Mouse (Mus musculus) kidney, postnatal 14 days (tissue): ENCODE measurements around the gene Lin7a.
"Not testable (repeated sequence)": the region's sequence is repeated elsewhere in the genome, so short reads cannot be mapped to it uniquely, and the experiment has no call there.

Source experiments
- DNase-seq: peaks from one replicate; pipeline ENCODE4 v3.0.0; 2022; ENCODE audit warnings: mixed read lengths

Lin7a gene

DNA sequence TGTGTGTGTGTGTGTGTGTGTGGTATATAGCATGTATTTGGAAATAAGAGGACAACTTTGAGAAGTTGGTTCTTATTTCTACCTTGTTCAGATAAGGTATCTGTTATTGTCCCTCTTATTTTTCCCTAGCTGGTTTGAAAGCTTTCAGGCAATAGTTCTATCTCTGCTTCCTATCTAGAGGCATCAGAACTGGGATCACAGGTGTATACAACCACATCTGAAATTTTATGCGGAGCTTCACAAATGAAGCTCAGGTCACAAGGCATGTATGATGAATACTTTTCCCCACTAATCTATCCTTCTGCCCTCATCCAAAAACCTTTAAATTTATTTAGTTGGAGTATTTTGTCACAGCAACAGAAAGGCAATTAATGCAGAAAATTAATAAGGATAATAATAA is 33.8 kb upstream of the Lin7a start:
- DNase-seq: no peak

DNA sequence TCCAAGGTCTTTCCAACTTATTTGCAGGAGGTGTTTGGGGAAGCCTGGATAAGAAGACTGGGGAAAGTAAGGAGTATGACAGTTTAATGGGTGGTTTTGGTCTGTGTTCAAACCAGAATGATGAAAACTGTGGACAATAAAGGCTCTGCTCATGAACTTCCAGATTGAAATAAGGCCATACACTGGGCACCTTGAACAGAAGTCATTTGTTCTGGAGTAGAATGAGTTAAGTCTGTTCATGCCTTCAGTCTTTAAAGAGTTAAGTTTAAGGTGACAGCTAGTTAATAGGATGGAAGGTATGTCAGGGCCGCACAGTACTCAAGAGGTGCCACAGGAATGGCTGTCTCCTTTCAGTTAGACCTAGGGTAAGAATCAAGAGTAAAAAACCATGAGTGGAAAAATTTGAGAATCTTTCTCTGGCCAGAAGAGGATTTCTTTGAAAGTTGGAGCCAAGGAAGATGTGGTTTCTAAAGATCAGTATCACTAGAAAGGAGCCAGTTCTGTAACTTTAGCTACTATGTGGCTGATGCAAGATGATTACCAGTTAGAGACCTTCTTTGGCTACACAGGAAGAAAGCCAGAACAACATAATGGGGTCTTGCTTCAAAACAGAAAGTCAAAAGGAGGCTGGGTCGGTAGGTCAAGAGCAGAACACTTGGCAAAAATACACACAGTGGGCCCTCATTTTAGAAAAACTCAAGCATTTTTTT is 33.2 kb upstream of the Lin7a start:
- DNase-seq: no peak

DNA sequence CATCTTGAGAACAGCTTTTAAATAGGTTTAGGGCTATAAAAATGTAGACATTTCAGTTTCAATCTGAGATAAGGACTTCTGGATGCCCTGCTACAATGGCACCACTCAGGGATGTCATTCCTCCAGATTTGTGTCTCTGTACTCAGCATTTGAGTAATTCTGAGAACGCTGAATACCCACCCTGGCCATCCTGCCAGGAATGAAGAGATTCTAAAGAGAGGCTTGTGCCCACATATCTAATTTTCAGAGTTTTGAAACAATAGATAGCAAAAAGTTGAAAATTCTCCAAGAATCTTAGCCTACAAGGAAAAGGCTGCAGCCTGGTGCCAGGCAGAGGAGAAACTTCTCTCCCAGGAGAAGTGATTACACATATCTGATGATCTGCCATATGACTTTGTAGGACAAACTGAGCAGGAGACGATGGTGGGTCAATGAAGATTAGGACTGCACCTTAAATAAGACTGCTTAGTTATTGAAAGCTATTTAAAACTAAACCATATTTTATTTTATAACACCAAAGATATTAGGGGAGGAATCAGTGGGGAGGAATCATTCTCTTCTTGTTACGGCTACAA is 32.5 kb upstream of the Lin7a start:
- DNase-seq: no peak

- no peak for DNase-seq
Measured at GRCm38 (mm10) chr10:107239651-107240330, 31.7 kb upstream of the Lin7a start.

- no peak for DNase-seq
Measured at GRCm38 (mm10) chr10:107240446-107240845, 31.0 kb upstream of the Lin7a start.

DNA sequence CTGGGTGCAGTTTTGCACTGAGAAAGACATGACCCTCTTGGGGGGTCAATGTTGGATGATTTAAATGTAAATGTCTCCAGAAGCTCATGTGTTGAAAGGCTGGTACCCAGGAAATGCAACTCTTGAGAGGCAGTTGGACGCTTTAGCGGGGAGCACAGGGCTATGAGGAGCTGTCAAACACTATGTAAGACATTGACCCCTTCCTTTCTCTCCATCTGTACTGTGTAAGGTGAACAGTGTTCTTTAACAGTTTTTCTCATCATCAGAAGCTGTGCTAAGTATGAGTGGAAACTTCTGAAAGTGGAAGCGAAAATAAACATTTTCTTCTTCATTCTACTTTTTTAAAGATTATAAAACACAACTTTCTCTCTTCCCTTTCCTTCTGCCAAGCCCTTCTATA is 30.5 kb upstream of the Lin7a start:
- no peak for DNase-seq

DNA sequence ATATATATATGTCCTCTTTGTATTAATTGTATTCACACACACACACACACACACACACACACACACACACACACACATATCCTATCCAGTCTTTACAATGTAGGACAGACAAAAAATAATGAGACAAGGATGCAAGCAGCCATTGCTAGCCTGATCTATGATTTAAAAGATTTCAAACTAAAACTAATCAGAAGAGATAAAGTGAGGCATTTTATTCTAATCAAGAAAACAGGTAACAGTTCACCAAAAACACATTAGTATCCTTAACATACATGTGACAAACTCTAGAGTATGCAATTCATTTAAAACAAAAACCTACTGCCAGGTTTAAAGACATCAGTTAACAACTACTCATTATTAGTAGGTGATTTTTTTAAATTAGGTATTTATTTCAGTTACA is 30.1 kb upstream of the Lin7a start:
- DNase-seq: no peak

DNA sequence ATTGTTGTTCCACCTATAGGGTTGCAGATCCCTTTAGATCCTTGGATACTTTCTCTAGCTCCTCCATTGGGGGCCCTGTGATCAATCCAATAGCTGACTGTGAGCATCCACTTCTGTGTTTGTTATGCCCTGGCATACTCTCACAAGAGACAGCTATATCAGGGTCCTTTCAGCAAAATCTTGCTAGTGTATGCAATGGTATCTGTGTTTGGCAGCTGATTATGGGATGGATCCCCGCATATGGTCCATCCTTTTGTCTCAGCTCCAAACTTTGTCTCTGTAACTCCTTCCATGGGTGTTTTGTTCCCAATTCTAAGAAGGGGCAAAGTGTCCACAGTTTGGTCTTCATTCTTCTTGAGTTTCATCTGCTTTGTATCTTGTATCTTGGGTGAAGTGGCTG is 29.5 kb upstream of the Lin7a start:
- DNase-seq: not testable (repeated sequence)

- DNase-seq: no peak
Measured at GRCm38 (mm10) chr10:107242696-107243400, 28.6 kb upstream of the Lin7a start.

- no peak for DNase-seq
Measured at GRCm38 (mm10) chr10:107244211-107244610, 27.3 kb upstream of the Lin7a start.

GRCm38 (mm10) chr10:107244691-107245530 is 26.6 kb upstream of the Lin7a start:
- DNase-seq: no peak

DNA sequence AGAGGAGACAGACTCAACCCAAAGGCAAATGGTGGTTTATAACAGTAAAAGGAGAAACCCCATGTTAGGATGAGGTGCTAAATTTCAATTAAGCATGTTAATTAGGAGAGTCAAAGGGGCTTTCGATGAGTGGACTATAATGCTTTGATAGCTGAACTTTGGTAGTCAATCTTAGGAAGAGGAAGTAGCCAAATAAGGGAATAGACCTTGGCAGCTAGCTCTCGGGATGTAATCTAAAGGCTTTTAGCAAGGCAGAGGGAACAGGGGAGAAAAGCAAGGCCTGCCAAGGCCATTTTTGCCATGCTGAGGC is 26.0 kb upstream of the Lin7a start:
- DNase-seq: no peak

GRCm38 (mm10) chr10:107245961-107246460 is 25.5 kb upstream of the Lin7a start:
- no peak for DNase-seq

DNA sequence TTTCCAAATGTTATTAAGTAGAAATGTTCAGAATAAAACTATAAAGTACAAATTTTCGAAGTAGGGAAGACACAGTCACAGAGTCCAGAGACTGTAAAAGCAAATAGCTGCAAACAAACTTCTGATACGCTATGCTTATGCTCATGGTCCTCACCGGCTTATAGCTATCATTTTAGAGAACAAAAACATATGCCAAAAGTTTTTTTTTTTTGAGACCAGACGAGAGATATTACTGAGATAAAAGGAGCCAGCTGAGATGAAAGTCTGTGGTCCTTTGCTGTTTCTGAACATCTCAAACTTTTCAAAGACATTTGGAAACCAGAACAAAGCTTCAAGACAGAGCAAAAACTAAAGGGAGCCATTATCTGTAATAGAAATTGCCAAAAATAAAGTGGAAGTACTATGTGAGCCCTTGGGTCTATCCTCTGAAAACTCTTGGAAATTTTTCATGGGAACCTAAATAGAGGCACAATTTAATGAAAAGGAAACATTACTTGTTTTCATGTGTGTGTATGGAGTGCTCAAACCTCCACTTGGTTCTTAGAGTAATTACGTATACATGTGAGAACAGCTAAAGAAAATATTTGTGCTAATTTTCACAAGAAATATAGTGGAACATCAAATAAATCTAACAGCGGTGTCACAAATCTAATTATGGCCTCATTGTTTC is 24.4 kb upstream of the Lin7a start:
- no peak for DNase-seq

DNA sequence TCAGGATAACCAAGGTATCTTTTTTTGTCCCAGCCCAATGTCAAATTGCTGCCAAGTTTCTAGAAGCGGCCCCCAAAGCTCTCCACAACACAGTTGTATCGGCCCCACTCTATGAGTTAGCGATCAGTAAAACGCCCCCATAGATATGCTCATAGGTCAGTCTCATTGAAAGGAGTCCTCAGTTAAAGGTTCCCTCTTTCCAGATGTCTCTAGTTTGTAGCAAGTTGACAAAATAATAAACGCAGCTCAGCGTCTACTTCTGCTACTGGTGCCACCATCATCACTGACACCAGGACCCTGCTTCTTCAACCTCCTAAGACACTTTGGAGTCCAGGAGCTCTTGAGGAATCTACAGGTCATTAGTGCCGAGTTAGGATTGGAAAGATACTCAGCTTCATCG is 23.0 kb upstream of the Lin7a start:
- DNase-seq: no peak

DNA sequence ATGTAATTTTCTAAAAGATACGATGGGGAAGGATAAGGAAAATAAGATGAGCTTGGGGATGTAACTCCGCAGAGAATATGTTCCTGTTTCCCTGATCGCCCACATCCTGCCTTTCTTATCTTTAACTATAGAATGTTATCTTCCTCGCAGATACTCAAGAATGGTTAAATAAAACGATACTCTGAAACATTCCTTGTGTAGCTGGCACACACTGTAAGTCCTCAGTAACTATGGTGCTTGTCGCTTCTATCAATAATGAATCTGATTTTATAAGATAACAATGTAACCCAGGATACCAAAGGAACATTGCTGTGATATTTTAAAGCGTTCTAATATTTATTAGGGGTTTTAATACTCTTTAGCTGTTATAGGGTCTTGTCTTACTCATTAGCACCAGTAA is 22.4 kb upstream of the Lin7a start:
- DNase-seq: no peak

DNA sequence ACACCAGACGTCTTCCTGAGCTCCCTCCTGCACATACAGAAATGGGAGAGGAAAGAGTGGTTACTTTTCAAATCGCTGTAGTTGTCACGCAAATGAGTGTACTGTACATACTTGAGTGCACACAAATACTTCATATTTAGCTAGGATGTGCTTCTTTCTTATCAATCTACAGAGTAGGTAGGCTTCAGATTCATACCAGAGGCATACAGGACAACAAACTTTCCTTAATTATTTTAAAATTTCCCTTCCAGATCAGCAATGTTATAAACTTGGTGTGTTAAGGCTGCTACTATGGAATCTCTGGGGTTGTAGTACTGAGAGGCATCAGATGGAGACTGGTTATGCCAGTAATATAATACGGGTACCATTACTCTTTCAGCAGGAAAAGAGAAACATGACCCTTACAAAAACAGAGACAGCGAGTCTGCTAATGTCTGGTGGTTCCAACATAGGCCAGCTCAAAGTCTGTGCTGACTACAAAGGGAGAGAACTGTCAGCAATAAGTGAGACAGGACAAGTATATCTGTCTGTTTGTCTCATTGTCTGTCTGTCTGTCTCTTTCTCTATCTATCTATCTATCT is 21.8 kb upstream of the Lin7a start:
- no peak for DNase-seq

DNA sequence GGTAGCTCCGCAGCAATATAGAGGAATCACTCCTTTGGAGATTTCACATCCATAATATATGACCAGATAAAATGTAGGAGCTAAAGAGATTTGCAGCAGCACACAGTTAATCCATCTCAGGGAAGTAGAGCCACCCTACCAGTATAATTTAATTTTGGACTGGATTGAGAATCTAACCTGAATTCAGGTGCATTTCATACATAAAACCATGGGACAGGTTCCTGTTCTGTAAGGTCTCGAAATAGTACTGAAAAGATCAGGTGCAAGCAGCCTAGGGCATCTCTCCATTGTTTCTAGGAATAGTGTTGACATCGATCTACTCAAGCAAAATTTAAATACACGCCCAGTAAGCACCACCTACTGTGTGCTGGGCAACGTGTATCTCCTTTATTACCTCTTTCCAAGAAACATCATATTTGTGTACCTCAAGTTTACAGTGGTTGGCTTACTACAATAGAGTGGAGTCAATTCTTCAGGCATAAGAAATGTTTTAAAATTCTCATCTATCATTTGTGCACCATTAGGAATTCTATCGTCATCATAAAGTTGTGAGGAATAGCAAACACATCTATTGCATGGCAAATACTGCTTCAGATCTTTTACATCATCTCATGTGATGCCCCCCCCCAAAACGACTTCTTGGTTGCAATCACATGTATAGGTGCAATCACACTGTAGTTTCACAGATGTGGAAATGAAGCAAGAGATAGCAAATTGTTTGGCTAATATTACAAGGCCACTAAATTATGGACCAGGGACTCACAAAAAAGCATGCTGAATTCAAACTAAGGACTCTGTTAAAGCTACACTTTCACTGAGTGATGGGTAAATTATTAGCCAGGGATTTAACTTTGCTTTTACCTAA is 20.9 kb upstream of the Lin7a start:
- DNase-seq: no peak

DNA sequence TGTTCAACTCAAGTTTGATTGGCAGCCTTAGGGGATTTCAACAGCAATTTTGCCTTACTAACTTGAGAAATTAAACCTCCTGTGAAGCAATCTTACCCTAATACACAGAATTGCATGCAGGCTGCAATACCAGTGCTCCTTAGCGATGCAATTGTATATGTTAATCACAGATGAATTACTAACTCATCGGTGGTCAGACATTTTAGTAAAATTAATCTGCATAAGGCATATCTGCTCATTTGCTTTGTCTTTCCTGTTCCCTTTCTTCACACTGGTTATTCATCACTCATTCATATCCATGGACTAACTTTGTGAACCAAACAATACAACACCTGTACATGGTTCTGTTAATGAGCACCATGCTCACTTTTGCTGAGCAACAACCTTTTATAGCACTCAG is 20.2 kb upstream of the Lin7a start:
- DNase-seq: no peak

DNA sequence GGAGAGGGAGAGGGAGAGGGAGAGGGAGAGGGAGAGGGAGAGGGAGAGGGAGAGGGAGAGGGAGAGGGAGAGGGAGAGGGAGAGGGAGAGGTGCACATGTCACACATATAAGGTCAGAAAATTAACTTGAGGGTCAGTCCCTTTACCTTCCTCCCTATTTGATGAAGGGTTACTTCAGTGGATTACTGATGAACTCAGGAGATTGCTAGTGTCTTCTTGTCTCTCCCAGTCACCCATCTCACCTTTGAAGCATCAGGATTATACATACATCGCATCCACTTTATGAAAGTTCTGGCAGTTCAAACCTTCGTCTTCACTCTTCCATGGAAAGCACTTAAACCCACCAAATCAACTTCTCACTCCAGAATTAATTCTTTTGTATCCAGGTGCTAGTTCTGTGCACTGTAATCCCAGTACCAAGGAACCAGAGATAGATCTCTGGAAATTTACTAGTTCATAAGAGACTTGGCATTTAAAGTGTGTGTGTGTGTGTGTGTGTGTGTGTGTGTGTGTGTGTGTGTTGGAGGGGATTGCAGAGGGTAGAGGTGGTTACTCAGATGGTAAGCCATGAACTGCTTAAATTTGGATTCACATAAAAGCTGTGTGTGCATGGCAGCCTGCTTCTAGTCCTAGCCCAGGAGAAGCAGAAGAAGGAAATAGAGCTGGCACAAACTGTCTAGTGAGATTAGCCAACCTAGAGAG is 19.5 kb upstream of the Lin7a start:
- no peak for DNase-seq
